Mouse (Mus musculus): ENCODE data around the gene Twf2.

Twf2 gene

GRCm38 (mm10) chr9:106235194-106235830 lies 32.4 kb downstream of the Twf2 start:
- in situ Hi-C loops (cut with MboI, MseI), result no loop called here

- in situ Hi-C loops (cut with MboI, MseI), result no loop called here
Measured at GRCm38 (mm10) chr9:106236156-106236817, 33.4 kb downstream of the Twf2 start.

GRCm38 (mm10) chr9:106236818-106237211 lies 33.9 kb downstream of the Twf2 start:
- in situ Hi-C loops (cut with MboI, MseI), result no loop called here

GRCm38 (mm10) chr9:106237401-106237800 lies 34.5 kb downstream of the Twf2 start:
- in situ Hi-C loops (cut with MboI, MseI), result no loop called here

- in situ Hi-C loops (cut with MboI, MseI), result no loop called here
Measured at GRCm38 (mm10) chr9:106237878-106238277, 35.0 kb downstream of the Twf2 start.

- in situ Hi-C loops (cut with MboI, MseI), result no loop called here
Measured at GRCm38 (mm10) chr9:106241541-106242164, 38.7 kb downstream of the Twf2 start.

- in situ Hi-C loops (cut with MboI, MseI), result no loop called here
Measured at GRCm38 (mm10) chr9:106242813-106243488, 40.0 kb downstream of the Twf2 start.

GRCm38 (mm10) chr9:106249550-106249949 lies 46.6 kb downstream of the Twf2 start:
- in situ Hi-C loops (cut with MboI, MseI), result no loop called here

- in situ Hi-C loops (cut with MboI, MseI), result no loop called here
Measured at GRCm38 (mm10) chr9:106250245-106250644, 47.3 kb downstream of the Twf2 start.

GRCm38 (mm10) chr9:106251066-106251465 lies 48.2 kb downstream of the Twf2 start:
- in situ Hi-C loops (cut with MboI, MseI), result no loop called here

GRCm38 (mm10) chr9:106254001-106254400 lies 51.1 kb downstream of the Twf2 start:
- in situ Hi-C loops (cut with MboI, MseI), result no loop called here

GRCm38 (mm10) chr9:106258412-106258811 lies 55.5 kb downstream of the Twf2 start:
- in situ Hi-C loops (cut with MboI, MseI), result no loop called here

- in situ Hi-C loops (cut with MboI, MseI), result no loop called here
Measured at GRCm38 (mm10) chr9:106258990-106259389, 56.1 kb downstream of the Twf2 start.

GRCm38 (mm10) chr9:106261058-106261457 lies 58.1 kb downstream of the Twf2 start:
- in situ Hi-C loops (cut with MboI, MseI), result no loop called here

- in situ Hi-C loops (cut with MboI, MseI), result no loop called here
Measured at GRCm38 (mm10) chr9:106261491-106261890, 58.6 kb downstream of the Twf2 start.

- in situ Hi-C loops (cut with MboI, MseI), result no loop called here
Measured at GRCm38 (mm10) chr9:106262075-106262474, 59.2 kb downstream of the Twf2 start.

GRCm38 (mm10) chr9:106263381-106263924 lies 60.5 kb downstream of the Twf2 start:
- in situ Hi-C loops (cut with MboI, MseI), result no loop called here
